Mouse (Mus musculus): ENCODE data around the gene Grid1.

The Grid1 gene

DNA sequence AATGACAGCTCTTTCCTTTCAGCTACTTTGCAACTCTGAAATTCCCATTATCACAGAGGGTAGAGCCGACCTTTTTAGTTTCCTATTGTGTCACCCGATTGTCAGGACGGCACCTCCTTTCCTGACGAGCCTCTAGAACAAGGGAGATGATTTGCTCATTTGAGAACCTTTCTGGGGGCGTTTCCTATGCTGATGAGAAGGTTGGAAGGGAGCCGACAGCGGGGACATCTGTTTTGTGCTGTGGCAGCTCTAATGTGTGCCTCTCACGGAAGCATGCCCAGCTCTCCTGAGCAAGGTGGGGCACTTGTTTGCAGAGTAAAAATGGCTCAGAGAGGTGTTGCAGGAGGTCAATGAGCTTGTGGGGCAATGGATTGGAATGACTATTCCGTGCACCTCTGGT is 189.2 kb downstream of the Grid1 start:
- no peak for DNase-seq (ENCODE audit: low spot score)

DNA sequence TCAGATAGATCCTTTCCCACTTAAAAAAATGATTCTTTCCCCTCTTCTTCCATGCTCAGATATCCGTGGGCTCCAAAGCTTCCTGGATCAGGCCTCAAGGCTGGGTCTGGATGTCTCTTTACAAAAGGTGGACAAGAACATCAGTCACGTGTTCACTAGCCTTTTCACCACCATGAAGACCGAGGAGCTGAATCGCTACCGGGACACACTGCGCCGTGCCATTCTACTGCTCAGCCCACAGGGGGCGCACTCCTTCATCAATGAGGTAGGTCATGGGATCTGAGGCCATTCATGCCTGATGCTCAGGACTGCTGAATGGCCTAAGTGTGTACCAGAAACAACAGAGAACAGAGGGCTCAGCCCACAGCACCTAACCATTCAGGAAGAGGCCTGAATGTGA is 206.8 kb downstream of the Grid1 start:
- no peak for DNase-seq (ENCODE audit: low spot score)

DNA sequence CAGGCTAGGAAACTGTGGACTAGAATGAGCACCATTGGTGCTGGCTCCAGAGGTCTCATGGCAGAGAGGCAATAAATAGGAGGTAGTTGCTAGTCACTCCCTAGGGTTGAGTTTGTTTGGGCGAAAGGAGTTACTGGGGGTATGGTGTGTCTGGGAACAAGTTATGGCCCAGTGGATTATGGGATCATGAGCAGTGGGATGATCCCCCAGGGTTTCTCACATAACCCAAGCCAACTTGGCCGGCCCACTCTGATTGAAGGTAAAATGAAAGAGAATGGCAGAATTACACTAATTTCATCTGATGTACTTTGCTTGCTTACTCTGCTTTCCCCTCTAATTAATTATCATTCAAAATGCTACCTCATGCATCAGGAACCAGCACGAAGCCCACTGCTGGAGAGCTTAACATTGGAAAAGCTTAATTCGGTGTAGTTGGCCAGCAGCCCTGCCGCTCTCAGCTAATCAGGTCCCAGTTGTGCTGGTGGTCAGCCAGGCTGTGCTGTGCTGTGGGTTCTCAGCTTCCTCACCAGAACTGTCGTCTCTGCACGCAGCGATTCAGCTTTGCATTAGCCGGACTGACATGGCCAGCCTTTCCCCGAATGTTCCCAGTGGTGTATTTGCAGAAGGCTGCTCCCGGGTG is 207.7 kb downstream of the Grid1 start:
- DNase-seq (ENCODE audit: low spot score), result no peak

DNA sequence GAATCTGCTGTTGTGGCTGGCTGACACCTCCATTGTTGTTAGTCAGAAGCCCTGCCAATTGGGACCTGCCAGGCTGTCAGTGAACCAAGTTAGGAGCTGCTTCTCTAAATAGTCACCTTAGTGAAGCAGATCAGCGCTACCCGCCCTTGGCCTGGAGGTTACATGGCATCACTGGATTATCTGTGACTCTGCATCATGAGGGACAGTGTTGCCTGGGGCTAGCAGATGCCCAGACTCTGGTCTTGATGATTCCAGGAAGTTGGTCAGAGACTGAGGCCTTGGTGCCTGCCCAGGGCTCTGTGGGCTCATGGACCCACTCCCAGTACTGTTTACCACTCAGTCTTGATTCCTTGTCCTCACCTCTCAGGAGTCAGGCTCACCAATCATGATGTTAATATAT is 209.7 kb downstream of the Grid1 start:
- no peak for DNase-seq (ENCODE audit: low spot score)

DNA sequence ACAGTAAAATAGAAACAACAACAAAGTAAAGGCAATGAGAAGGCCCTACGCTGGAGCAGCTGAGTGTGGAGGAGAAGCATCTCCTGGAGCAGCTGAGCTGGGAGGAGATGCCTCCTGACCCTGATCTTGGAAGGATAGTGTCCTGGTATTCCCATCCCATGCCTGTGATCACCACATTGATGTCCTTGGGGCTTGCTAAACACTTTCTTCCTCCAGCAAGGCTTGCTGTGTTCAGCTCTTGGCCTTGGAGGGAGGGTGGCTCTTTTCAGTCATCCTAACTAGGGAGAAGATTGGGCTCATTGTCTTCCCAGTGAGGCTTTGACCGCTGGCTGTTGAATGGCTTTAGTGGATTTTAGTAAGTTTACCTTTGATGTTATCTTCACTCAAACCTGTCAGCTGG is 210.4 kb downstream of the Grid1 start:
- no peak for DNase-seq (ENCODE audit: low spot score)

DNA sequence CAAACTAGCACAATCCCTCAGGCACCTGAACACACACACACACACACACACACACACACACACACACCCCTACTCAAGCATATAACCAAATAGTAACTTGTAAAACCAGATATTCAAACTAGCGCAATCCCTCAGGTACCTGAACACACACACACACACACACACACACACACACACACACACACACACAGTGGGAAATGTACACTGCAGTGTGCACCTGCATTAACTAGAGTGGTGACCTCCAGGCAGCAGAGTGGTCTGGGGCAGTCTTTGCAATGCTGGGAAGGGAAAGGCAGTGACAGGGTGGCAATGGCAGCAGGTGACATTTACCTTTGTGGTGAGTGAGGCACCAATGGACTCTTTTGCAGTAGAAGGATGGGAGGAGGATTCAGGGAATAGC is 212.4 kb downstream of the Grid1 start:
- DNase-seq (ENCODE audit: low spot score), result no peak

DNA sequence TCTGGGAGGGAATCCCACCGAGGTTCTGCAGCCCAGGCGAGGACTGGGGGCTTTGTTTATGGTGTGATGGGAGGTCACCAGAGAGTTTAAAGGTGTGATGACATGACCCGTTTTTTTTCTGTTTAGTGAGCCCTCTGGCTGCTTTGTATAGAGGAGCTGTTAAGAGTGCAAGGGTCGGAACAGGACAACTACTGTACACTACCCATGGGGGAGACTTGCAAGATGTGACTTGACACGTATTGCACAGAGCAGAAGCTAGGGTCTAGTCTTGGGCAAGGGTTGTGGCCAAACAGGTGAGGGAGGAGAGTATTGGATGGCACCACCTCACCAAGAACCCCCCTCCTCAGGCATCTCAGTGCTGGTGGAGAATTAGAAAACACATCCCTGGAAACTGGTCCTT is 224.4 kb downstream of the Grid1 start:
- DNase-seq (ENCODE audit: low spot score), result no peak

DNA sequence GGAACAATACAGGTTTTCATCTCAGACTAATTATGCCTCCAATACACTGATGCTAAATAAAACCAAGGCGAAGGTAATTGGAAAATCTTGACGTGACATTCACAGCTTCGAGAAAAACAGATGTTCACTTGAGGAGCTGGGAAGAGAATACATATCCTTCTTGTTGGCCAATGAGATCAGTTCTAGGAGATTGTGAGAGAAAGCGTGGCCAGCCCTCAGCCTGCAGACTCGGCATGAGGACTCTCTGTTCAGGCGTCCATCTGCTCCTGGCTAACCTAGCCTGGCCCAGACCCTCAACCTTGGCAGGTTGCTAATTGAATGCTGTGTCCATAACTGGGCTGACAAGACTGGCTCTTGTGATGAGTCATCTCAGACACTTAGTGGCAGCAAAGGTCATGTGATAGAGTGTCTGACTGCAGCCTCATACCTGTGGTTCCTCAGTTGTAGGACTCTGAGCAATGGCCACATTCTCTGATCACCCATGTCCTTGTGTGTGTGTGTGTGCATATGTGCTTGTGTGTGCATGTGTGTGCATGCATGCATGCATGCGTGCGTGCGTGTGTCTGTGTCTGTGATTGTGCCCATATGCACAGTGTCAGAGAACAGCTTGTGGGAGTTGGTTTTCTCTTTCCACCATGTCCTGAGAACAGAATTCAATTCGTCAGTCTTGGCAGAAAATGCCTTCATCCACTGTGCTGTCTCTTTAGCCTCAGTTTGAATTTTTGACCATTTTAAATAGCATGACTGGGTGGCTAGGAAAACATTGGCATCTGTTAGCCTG is 225.2 kb downstream of the Grid1 start:
- DNase-seq (ENCODE audit: low spot score), result no peak

DNA sequence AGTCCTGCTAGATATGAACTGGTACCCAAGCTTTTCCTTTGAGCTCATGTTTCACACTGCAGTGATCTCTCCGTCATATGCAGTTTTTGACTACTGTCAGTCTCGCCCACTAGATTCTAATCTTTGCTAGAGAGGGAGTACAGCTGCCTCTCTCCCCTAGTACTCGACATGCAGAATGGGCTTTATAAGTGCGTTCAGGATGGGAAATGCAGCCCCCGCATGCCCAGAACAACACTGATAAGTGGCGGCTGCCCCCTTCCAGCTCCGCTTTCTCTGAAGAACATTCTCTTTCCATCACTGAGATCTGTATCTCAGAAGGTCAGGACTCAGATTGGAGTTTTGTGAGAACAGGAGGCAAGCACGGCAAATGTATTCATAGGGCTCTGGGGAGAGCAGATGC is 229.3 kb downstream of the Grid1 start:
- no peak for DNase-seq (ENCODE audit: low spot score)

DNA sequence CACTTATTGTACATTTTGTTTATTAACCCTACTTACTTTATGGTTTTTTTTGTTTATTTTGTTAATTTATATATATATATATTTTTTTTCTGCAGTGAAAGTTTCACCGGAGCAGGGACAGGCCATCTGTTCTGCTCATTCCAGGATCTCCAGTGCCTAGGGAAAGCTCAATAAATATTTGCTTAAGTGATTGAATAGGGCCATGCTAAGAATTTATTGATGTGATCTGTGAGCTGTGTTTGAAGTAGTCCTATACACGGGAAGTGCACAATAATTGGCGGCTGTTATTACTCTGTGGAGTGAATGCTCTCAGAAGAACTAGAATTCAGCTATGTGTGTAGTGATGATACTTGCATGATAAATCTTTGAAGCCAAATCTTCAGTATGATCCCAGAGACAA is 234.2 kb downstream of the Grid1 start:
- no peak for DNase-seq (ENCODE audit: low spot score)

DNA sequence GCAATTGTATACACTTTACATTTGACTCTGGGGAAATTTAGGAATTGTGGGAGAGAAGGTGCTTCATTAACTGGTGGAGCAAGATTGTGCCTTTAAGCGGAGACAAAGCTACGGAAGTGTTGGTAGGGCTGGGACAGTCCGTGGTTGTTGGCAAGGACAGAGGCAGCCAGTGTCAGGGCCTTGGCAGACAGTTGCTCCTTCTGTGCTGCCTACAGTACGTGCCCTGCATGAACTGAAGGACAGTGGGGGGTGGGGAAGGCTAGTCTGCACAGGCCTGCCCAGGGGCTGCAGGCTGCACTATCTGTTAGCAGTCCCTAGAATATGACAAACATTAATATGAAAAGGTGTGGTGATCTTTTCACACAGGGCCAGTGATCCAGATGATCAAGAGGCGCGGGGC is 254.7 kb downstream of the Grid1 start:
- DNase-seq (ENCODE audit: low spot score), result no peak

DNA sequence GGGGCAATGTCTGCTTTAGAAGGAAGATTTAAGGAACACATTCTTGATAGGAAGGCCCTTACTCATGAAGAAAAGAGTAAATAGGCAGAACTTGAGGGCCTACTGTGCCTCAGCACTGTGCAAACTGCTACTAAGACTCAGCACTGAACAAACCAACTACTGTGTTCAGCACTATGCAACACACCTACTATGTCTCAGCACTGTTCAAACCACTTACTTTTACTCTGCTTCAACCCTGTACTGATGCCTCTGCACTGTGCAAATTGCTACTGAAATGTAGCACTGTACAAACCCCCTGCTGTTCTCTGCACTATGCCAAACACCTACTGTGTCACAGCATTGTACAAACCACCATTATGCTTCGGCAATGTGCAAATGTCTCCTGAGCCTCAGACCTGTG is 260.0 kb downstream of the Grid1 start:
- DNase-seq (ENCODE audit: low spot score), result no peak

DNA sequence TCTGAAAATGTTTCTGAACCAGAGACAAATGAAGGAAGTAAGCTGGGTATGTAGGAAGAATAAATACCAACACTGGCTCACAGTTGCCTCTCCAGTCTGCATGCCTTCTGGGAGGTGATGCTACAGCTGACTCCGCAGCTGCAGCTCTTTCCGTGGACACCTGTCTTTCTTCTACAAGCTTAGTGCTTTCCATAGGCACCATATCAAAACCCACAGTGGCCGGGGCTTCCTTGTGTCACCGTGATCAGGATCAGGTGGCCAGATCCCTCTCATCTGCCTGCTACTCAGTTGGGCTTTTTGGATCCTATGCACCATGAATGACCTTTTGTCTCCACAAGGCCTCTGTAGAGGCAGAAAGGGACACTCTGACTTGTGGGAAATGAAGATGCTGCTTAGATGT is 272.7 kb downstream of the Grid1 start:
- no peak for DNase-seq (ENCODE audit: low spot score)

DNA sequence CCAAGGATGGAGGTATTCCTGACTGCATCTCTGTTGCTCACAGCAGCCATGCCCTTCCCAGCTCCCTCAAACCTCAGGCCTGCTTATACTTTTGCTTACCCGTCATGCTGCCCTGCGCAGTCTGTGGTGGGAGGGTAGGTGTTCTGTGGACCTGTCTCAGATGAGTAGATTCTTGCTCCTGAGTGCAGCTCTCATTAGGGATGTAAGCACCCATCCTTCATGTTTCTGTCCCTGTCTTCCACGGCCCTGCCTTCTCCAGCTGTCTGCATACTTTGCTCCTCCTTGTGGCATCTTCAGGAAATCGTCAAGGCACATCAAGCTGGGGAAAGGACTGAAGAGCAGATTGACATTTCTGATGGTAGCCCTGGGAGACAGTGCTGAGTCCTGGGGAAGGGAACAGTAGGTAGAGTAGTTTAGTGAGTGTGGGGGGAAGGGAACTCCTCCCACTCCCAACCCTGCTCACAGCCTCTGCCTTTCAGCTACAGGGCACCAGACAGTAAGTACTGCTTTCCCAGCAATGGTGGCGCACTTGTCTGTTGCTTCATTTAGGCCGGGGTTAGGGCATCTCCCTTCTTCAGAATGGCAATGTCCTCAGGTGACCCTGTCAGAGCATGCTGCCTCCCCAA is 273.8 kb downstream of the Grid1 start:
- DNase-seq (ENCODE audit: low spot score), result no peak

DNA sequence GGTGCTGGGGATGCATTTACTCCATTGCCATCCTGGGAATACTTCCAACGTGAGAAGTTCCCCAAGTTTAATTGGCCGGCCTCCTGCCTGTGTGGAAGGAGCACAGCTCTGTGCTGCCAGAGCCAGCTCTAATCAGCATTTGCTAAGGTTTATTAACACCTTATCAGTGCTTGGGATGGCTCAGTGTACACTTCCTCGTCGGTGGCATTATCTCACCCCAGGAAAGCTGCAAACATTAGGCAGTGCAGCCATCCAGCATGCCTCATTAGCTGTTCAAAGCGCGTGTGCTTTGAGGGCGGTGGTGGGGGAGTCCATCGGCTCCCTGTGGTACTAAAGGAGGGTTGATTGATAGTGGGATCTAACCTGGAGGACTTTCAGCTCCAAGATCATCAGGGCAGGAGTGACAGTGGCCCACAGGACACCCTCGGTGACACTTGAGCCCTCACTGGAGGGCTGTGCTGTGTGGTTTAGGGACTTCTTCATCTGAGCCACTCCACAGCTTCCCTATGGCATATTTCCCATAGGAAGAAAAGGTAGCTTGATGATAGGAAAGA is 275.7 kb downstream of the Grid1 start:
- no peak for DNase-seq (ENCODE audit: low spot score)

DNA sequence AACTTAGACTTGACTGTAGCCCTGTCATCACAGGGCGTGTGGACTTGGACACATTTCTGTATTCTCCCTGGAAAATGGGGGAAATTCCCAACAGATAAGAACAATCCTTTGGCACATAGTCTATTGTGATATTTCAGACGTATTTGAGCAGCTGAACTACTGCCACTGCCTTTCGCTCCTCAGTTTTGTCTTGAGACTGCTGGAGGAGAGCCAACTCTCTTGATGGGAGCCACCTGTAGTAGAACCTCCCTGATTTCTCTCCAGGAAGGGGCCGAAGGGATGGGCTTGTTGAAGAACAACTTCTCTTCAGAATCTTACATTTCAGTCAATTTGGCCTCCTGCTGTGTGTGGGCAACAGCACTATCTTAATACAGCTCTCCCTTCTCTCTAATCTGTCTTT is 276.2 kb downstream of the Grid1 start:
- no peak for DNase-seq (ENCODE audit: low spot score)

DNA sequence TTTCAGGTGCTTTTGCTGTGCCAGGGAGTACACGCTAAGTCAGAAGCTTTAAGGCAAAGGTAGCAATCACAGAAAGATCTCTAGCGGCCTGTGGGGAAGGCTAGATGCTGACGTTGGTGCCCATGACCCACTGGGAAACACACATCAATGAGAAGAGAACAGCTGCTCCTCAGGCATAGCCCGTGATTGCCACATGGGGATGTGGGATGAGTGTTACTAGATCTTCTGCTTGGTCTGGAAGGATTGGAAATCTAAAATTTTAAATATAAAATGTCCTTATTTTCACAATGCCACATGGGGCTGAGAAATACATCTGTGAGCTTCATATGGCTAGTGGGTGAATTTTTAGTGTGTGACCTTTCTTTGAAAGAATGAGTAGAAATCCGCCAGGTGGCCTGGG is 277.3 kb downstream of the Grid1 start:
- no peak for DNase-seq (ENCODE audit: low spot score)

DNA sequence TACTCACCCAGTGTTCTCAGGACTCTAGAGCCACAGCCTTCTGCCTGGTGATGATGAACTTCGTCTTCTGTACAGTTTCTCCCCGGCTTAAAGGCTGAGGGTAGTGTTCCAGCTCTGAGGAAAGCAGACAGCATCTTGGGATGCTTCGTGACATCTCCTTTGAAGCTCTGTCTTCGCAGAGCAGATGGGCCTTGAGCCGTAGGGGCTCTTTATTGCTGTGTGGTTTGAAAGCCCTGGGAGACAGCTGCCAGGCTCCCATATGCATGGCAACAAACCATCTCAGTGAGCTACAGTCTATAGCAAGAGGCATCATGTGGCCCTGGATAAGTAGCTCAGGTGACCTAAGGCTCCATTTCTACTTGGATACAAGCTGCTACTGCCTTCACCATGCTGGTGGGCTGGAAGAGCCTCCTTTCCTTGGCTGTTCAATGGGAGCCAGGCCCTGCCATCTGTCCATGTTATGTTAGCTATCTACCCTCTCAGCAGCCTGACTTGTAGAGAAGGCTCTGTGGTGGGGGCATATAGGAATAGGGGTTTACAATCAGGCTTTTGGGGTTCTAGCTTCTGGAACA is 283.8 kb downstream of the Grid1 start:
- DNase-seq (ENCODE audit: low spot score), result no peak

DNA sequence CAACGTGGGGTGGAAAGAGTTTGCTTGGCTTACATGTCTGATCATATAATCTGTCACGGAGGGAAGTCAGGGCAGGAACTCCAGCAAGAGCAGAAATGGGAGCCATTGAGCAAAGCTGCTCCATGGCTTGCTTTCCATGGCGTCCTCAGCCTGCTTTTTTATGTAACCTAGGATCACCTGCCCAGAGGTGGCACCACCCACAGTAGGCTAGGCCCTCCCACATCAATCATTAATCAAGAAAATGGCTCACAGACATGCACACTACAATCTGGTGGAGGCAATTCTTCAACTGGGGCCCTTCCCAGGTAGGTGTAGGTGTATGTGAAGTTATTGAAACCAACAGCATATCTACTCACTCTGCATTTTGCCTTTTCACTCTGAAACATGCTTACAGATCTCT is 287.7 kb downstream of the Grid1 start:
- no peak for DNase-seq (ENCODE audit: low spot score)

DNA sequence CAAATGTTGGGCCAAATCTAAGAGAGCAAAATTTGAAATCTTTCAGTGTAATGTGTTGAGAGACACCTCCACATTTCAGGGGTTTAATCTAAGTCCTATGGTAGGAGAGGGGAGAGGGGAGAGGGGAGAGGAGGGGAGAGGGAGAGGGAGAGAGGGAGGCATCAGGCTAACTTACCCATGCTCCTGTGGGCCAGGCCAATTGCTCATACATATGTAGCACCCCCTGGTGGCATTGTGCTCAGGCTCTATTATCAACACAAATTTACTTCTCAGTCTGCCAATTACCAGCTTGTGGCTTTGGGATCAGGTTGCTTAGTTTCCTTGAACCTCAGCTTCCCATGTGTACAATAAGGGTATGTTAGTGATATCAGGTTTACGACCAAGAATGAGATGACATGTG is 291.0 kb downstream of the Grid1 start:
- no peak for DNase-seq (ENCODE audit: low spot score)

DNA sequence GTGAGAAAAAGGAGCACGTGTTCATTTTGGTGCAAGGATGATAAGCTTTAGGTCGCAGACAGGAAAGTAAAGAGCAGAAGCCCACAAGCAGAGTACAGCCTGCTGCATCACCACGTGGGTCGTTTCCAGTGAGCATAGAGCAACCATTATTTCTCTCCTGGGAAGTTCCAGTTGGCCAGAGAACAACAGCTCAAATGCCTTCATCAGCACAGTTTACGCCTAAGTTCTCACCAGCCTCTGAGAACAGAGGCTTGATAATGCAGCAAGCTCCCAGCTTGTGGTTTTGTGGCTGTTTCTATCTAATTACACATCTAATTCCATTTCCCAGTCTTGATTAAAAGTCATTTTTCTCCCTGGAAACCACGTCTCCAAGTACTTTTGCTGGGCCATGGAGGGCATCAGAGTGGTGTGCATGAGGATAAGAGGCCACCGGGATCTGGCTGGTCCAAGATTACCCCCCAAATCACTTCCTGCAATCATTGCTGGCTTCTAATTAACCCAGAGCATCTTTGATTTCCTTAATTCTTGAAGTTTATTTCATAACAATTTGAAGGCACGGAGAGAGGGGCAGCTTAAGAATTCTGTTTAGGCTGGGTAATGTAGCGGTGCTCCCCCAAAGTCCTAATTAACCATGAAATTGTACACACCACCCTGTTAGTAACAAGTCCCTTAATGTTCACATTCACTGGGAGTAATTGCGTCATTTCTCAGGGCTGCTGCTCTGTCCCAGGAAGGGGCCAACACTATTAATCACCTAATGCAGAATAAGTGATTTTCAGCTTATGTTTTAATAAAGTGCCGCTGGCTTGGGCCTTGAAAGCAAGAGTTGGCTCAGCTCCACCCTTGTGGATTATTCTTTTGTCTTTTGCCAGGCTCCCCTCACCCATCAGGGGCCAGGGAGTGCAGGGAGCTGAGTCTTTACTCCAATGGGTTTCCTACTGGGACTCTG is 292.7 kb downstream of the Grid1 start:
- DNase-seq (ENCODE audit: low spot score), result no peak

DNA sequence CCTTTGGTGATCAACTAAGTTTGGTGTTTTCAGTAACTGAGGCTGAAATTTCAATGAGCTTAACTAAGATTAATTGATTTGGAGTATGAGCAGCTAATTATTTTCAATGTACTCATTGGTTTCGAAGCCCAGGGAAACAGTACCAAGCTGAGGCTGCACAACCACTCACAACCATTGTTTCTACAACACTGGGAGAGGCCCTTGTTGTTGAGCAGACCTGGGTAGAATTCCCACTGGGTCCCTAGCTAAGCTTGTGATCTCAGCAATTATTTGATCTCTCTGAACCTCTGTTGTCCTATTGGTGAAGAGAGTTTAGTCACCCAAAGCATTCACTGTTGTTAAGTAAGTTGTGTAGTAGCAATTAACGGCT is 293.4 kb downstream of the Grid1 start:
- DNase-seq (ENCODE audit: low spot score), result no peak

Measured in adipocyte (in vitro differentiated cells).